Mouse (Mus musculus): Measurements from ENCODE around the gene Pdzd4.

Pdzd4 gene

DNA sequence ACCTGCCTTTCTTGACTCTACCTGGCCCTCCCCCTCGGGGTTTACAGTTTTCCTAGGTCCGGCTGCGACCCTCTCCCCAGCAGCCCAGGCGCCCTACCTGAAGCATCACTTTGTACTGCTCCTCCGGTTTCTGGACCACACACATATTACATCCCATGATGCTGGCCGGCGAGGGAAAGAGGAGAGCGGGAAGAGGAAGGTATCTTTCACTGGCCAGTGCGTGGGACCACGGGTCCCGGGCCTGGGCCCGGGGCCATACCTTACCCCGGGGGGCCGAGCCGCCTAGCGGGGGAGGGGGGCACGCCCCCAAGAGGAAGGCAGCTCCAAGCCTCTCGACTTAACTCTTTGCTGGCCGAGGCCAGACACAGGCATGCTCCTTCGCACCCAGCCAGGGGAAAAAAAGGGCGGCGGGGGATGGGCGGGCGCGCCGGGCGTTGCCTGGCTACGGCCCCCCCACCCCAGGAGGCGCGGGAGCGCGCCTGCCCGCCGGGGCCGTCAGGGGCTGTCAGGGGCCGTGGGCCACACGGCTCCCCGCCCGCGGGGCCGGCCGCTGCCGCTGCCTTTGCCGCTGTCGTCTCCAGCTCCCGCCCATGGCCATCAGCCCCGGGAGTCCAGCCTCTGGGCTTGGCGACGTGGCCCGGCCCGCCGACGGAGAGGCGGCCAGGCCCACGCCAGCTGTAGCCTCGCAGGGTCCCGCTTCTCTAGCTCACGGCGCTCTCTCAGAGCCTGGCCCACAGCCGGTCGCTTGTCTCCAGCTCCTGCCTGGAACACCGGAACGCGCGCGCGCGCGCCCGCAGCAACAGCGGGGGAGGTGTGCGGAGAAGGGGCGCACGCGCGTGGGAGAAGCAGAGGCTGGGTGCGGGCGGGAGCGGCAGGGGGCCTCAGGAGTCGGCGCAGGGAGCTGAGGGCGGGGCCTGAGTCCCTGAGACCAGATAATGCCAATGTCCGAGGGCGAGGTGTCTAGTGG lies at the start of gene Pdzd4:
Pdzd4 (minus strand) TSS at position 785 of the 967 bp plus-strand sequence.
- in situ Hi-C loops (cut with MboI, MseI), result no loop called here

DNA sequence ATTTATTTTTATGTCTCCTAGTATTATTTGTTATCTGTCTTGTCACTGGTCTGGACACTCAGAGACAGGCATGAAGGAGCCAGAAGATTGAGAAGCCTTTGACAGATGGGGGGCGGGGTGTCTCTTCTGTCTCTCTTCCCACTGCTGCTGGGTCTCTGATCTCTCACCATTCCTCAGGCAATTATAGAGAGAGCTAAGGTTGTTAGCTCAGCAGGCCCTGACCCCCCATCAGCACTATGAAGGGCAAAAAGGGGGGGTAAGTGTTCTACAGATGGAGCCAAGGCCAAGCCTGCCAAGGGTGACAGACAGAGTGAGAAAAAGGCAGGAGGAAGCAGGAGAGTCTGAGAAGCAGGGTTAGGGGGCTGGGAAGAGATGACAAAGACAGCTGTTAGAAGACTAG lies 47.2 kb upstream of the Pdzd4 start:
- in situ Hi-C loops (cut with MboI, MseI), result no loop called here

DNA sequence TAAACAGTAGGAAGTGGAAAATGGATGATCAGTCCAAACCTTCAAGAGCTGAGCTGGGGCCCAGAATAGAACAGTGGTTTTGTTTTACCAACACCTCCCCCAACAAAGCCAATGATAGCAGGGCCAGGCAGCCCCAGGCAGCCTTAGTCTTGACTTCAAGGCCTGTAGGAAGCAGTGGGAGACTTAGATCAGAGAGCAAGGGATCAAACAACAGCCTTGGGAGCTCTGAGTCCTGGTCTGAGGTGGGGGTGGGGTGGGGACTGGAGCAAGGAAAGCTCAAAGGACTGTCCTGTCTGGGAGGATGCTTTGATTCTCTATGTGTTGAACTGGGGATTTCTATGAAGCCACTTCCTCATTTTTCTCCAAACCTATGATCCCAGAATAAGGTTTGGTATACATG lies 46.7 kb upstream of the Pdzd4 start:
- in situ Hi-C loops (cut with MboI, MseI), result no loop called here

DNA sequence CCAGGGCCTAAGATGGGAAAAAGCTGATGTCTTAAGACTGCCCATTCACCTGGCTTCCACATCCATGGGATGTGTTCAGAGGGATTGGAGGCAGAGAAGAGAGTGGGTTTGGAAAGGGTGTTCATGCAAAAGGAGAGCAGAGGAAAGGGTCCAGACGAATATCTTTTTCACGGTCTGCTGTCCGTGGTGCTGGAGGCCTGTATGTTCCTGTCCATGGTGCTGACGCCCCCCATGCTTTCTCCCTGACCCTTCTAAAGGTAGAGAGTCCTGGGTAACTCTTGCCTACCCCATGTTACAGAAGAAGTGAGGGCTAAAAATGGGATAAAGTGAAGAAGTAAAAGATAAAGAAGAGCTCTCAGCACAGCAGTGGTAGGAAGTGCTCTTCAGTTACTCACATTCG lies 44.6 kb upstream of the Pdzd4 start:
- in situ Hi-C loops (cut with MboI, MseI), result no loop called here

DNA sequence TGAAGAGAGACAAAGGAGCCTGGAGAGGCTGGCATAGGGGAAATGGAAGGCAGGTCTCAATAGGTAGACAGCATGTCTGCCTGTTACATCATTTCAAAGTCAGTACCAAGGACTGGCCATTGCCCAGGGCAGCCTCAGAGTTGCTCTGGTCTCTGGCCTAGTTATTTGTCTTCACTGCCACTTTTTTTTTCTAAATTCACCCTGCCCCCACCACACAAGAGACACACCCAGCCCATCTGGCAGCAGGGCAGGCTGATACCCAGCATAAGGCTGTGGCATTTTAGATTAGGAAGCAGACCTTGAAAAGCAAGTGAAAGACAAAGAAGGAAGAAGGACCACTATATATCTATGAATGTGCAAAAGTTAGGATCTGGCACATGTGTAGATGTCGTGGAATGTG lies 43.1 kb upstream of the Pdzd4 start:
- in situ Hi-C loops (cut with MboI, MseI), result no loop called here

DNA sequence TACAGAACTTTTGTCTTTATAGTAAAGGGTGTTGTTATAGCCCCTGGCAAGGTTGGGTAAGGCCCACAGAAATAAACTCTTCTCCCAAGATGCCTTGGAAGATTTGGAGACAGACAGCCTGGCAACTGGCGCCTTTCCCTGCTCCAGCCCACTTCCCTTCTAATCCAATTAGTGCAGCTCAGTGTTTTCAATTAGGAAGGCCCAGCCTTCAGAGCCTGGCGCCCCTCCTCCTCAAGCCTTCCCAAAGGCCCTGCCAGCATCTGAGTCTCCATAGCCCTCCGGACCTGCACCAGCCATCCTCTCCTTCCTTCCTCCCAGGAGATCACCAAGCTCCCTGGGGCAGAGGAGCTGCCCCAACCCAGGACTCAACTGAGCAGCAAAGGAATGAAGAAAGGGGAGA lies 42.5 kb upstream of the Pdzd4 start:
- in situ Hi-C loops (cut with MboI, MseI), result no loop called here

DNA sequence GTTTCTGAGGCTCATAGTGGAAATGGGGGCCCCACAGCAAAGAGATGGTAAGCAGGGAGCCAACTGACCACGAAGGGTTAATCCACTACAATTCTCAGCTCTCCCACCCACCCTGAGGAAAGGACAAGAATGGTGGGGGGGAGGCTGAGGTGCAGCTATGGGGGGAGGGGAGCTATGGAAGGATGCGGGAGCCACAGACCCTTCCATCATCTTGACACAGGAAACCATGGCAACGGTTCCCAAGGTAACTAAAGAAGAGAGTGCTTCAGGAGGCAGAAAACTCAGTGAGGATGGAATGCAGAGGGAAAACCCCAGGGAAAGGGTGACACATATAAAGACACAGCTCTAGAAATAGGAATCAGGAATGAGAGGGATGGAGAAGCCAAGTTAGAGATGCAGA lies 39.9 kb upstream of the Pdzd4 start:
- in situ Hi-C loops (cut with MboI, MseI), result no loop called here

DNA sequence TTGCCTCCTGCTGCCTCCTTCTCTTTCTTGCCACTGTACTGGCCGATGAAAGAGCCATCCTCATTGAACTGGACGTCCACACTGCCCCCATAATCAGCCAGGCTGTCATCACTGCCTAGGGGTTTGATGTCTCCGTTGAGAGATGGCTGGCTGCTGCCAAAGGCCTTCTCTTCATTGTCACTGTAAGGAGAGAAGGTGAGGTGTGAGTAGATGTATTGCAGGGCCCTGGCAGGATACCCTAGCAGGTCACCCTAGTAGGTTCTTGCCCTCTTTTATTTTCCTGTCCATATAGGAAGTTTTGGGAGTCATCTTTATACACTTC lies 30.3 kb upstream of the Pdzd4 start:
- in situ Hi-C loops (cut with MboI, MseI), result no loop called here

DNA sequence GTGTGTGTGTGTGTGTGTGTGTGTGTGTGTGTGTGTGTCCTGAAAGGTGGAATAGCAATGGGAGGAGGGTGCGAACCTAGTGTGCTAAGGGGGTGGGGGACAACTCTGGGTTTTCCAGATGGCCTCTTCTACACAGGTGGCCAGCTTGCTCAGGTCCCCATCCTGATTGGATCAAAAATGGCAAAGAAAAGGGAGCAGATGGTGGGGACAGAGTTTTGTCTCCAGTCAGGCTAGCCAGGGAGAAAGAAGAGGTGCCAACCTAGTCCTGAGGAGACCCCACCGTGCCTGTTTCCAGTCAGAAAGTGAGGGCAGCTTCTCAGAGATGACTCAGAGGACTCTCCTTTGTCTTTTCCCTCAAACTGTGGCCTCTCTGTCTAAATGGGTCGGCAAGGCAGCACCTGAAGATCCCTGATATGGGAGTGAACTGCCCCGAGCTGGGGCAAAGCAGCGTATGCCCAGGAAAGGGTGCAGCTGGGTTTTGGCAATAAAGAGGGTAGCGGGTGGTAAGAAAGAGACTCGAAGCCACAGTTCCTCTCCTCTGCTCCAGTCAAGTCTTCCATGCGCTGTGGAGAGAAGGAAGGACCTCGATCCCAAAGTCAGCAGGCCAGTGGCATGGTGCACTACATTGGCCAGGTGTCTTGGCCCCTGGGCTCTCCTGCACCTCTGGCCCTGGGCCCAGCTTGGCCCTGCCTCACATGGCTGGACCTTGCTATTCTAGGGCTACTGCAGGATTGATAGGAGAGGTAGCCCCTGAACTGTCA lies 29.7 kb upstream of the Pdzd4 start:
- in situ Hi-C loops (cut with MboI, MseI), result loop anchor here (5.0 kb wide), 1 partner anchor 47 kb away; no protein-coding TSS in a partner anchor

DNA sequence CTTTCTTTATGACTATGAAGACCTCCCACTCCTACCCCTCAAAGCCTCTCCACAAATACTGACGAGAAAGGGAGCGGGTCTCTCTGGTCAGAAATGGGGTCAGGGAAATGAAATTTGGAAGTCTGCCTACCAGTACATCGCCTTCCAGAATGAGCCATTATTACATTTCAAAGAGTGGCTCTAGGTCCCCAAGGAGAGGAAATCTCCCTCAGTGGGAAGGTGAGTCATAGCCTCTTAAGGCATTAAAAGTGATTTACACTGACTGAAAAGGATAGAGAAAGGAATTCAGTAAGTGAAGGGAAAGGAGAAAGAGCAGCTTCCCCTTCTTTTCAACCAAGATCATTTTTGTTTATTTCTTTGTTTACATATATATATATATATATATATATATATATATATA lies 11.9 kb upstream of the Pdzd4 start:
- in situ Hi-C loops (cut with MboI, MseI), result no loop called here

DNA sequence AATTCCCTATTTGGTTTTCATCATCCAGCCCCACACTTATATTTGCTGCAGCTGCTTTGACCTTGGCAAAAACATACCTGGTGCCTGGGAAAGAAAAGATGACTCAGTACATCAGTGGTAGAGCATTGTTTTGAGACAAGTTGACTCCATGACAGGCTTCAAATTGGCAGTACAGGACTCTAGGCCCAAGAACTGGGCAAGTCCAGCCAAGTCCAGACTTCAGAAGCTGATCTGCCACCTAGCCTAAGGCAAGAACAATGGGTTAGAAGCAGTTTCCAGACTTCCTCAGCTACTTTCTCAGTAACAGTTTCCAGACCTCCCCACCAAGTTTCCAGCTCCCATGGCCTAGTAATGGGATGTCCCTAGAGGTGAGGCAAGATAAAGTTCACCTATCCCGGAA lies 11.0 kb upstream of the Pdzd4 start:
- in situ Hi-C loops (cut with MboI, MseI), result no loop called here

DNA sequence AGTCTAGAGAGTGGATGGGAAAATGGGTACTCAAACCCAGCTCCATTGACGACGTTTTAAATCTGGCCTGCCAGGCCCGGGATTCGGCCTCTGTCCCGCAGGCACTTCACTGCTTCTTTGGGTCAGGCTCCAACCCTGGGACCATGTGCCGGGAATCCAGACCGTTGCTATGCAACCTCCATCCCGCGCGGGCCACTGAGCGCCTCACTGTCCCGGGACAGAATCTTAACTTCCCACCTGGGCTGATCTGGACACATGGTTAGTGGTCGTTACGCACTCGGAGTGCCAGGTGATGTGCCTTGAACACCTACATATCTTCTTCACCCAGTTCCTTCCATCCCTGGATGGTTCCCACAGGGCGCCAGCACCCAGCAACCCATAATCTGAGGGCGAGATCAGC lies 1.0 kb downstream of the Pdzd4 start:
- in situ Hi-C loops (cut with MboI, MseI), result no loop called here

DNA sequence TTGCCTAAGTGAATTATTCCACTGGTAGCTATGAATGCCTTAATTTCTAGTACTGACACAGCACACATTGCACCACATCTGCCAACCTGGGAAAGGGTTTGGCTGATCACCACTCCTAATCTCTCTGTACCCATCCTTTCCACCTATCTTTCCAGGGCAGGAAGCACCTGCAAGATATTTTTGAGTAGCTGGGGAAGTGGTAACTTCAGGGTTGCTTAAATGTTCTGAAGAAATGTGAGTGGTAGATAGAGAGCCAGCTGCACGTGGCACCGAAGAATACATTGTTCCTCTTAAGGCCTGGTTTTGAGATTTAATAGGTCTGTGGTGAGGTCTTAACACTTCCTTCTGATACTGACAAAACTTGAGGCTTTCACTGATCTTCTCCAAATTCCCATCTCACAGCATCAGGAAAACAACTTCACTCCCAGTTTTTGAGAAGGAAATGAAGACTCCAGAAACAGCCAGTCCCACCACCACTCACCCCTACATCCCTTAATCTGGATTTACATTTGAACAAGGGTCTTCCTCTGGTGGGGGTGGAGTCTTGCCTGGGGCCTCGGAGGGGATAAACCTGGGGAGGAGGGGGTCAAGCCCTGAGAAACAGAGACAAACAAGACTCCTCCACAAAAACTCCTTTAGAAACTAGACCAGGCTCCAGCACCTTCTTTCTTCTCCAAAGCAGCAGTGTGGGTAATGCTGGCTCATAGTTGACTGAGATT lies 8.0 kb downstream of the Pdzd4 start:
- in situ Hi-C loops (cut with MboI, MseI), result no loop called here

DNA sequence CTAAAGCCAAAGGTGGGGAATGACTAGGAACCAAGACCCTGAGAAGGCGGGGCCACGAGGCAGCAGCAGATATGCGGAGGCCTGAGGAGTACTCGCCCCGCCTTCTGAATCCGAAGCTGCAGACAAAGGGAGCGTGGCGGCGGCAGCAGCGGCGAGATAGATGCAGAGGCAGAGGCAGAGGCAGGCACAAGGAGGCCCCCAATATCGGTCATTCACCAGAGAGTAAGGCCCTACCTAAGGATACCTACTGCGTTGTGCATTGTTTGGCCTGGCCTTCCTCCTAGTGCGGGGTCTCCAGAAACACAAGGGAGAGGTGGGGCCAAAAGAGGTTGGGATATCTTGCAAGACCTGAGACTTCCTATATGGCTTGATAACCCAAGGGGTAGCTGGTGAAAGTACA lies 9.7 kb downstream of the Pdzd4 start:
- in situ Hi-C loops (cut with MboI, MseI), result no loop called here

DNA sequence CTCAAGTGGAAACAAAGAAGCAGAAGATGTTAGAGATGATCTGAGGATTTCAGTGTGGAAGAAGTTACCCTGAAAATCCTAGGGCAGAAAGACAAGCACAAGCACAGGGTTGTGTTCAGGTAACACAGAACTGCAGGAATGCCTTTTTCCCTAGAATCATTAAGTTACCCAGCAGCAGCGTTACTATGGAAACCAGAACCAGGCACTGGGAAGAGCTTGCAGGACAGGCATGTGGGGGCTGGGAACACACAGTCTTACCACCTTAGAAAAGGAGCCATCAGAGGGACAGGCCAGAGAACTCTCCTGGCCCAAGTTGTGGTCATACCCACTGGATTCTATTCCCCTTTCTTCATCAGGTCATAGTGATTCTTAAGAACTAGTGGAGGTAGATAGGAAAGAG lies 19.0 kb downstream of the Pdzd4 start:
- in situ Hi-C loops (cut with MboI, MseI), result loop anchor here (5.0 kb wide), 1 partner anchor 46 kb away; no protein-coding TSS in a partner anchor

DNA sequence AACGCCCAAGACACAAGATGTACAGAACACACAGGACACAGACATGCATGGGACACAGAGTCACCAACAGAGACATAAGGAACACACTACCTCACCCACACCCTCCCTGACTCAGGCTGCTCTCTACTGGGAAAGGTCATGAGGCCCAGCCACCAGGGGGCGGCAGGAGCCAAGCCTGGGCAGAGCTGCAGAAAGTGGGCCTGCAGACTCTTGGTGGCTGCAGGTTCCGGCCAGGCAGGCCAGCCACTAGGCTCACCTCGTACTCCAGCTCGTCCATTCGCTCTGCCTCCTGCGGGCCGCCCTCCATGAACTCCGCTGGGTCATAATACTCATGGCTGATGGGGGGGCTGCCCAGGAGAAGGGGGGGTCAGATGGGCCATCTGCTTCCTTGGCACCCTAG lies 26.3 kb downstream of the Pdzd4 start:
- in situ Hi-C loops (cut with MboI, MseI), result no loop called here

DNA sequence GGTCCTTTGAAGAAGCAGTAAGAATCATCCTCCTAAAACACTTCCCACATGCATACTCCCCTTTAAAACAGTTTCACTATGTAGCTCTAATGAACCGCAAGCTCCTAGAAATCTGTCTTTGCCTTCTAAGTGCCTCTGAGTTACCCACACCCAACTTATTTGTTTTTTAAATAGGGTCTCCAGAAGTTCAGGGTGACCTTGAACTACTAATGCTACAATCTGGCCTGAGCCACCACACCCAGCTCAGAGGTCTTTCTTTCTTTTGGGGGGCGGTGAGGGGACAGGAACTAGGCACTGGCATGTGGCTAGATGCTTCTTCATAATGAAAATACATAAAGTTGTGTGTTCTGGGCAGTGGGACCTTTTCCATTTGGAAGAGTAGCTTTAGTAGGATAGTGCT lies 27.3 kb downstream of the Pdzd4 start:
- in situ Hi-C loops (cut with MboI, MseI), result no loop called here

DNA sequence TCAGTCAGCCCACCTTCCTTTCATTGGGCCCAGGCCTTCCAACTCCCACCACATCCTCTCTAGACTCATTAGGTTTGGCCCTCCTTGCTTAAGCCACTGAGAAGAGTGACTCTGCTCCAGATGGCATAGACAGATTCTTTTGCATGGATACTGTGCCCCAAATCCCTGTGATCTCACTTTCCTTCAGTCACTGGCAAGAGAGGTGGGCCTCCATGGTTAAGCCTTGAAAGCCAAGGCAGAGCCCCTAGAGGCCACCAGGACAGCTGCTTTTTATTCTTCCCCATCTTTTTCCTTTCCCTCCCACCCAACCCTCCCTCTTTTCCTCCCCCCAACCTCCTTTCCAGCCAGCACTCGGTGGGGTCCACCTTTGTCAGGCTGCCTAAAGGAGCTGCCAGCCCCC lies 31.3 kb downstream of the Pdzd4 start:
- in situ Hi-C loops (cut with MboI, MseI), result loop anchor here (5.0 kb wide), 1 partner anchor 154 kb away; no protein-coding TSS in a partner anchor

DNA sequence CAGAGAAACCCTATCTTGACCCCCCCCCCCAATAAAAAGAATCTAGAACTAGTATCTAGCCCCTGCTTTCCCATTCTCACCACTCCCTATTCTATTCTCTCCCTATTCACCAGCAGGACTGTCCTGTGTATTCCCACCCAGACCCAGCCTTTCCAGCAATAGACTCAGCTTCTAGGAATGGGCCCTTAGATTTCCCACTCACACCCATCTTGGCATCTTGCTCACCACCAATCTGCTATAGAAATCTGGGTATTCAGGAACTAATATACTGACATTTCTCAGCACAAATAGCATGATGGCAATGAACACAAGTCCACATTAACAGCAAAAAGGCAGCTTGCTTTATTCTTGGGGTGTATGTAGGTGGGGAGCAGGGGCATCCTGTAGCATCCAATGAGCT lies 31.7 kb downstream of the Pdzd4 start:
- in situ Hi-C loops (cut with MboI, MseI), result loop anchor here (5.0 kb wide), 1 partner anchor 154 kb away; no protein-coding TSS in a partner anchor

DNA sequence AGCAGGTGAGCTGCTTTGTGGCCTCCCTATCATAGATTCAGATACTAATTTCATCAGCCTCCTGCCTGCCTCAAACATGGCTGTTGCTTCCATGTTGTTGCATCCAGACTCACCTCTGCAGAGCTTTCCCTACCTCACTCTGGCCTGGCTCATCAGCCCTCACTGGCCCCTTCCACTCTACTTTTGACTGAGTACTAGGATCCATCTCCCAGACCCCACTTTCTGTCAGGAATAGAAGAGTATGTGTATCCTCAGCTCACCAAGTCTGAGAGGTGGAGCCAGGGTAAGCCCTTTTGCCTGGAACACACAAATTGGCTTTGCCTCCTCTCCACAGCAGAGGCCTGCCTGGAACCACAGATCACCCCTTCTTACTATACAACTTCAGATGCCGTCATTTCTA lies 36.3 kb downstream of the Pdzd4 start:
- in situ Hi-C loops (cut with MboI, MseI), result loop anchor here (5.0 kb wide), 1 partner anchor 71 kb away; the partner anchor contains the start of genes Abcd1 and Bcap31

DNA sequence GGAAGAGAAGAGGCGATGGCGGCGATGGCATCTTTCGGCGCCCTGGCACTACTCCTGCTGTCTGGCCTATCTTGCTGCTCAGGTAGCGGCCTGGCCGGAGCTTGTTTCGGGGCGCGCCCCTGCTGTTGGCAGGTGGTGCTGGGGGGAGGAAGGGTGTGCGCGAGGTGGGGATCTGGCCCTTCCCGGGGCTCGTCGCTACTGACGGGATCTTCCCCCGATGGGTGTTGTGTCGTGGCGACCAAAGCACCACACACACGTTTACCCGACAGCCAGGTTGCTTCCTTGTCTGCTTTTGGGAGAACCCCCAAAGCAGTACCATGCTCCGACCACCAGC lies 37.6 kb downstream of the Pdzd4 start:
- in situ Hi-C loops (cut with MboI, MseI), result loop anchor here (5.0 kb wide), 1 partner anchor 70 kb away; the partner anchor contains the start of genes Abcd1 and Bcap31

All from regulatory T cell (primary cell).